Mouse (Mus musculus): Measurements from ENCODE around the gene Sp2. TPM values are rescaled to one million over a fixed set of nuclear protein-coding genes. Genes with fewer than 3 reads are reported as not detected.
A peak's percentile ranks its signal among the peaks of the same experiment; 100 is the strongest.

Sp2 gene
- polyA plus RNA-seq, 1 experiment, result 23.9 TPM

DNA sequence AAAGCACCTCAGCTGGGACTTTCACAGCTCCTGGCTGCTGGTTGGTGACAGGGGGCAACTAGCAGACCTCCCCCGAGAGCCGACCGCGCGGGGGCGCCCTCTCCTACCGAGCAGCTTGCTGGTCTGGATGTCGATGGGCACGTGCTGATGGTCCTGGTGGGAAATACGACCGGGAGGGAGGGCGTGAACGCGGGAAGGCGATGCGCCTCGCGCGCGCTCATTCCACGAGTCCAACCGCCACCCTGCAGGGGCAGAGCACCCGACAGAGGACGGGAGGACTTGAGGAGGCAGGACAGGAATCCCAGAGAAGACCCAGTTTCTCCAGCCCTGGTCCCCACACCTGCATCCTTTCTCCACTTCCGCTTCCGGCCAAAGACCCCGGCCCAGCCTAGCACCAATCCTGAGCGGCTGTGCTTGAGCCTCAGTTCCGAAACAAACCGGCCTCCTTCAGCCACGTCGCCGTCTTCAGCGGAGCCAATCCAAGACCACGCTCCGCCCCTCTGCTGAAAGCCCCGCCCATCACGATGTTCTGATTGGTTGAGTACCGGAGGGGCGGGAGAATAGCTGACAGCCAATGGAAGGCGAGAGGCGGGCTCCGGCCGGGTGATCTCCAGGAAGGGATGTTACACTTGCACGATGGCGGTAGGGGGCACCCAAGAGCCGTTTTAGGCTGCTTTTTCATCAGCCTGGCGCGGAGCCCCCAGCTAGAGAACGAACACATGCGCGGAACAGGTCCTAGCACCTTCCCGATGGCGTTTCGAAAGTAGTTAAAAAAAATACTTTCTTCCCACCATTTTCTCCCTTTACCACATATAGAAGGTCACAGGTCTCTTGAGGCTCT is 66.5 kb downstream of the Sp2 start, which contains the start of gene Cdk5rap3:
Gene Cdk5rap3, minus strand, starts transcription at position 453 of the 841 bp plus-strand sequence.
- H3K36me3 ChIP-seq (ENCODE audit: control insufficient read depth, insufficient read depth, low read length), result peaks cover 4% of the 10 kb centered on the region
- WGBS, result under 1% methylated on average over 55 of the region's 55 CpGs
- peak; percentile 74; the same call in 1 of the 2 replicates for TF ChIP-seq CTCF (IDR thresholded peaks at IDR 0.05; ENCODE audit: extremely low read depth, insufficient read depth, insufficient read length, insufficient replicate concordance)
- peak; percentile 31 for TF ChIP-seq POLR2A (IDR thresholded peaks at IDR 0.05; ENCODE audit: low read depth, low read length)
- peak within 1 kb of the TSS; percentile 89 for H3K4me3 ChIP-seq (ENCODE audit: extremely low read depth, insufficient read depth, insufficient read length)
- no peaks in the 10 kb centered on the region for H3K27me3 ChIP-seq (ENCODE audit: control insufficient read depth, insufficient read depth, low read length)
- H3K4me1 ChIP-seq (ENCODE audit: control insufficient read depth, insufficient read depth, insufficient read length), result no peaks in the 10 kb centered on the region; the same call in 1 of the 2 replicates
- peak within 1 kb of the TSS; percentile 69 for H3K27ac ChIP-seq (ENCODE audit: insufficient read depth, low read length)
- peak; percentile 96 to 98 for DNase-seq (ENCODE audit: low read depth in 1 of 2, low spot score in 2 of 2)

DNA sequence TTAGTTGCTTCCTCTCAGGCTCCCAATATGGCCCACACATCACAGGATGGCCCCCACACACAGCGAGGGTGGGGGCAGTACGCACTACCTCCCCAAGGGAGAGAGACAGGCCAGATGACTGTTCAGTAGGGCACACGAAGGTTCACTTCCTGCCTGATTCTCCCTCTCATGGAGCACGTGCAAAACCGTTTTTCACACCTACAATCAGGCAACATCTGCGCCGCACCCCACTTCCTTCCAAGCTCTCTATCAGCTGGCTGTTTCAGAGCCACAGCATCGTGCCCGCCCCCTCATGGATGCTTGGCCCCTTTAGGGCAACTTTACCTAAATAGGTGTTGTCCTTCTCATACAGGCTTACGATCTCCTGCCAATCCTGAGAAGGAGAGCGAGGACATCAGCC is 70.1 kb downstream of the Sp2 start:
- TF ChIP-seq CTCF (IDR thresholded peaks at IDR 0.05; ENCODE audit: extremely low read depth, insufficient read depth, insufficient read length, insufficient replicate concordance), result no peak
- TF ChIP-seq POLR2A (IDR thresholded peaks at IDR 0.05; ENCODE audit: low read depth, low read length), result no peak
- Histone ChIP-seq H3K27ac (ENCODE audit: insufficient read depth, low read length) (no peak overlapping the region), H3K4me3 (ENCODE audit: extremely low read depth, insufficient read depth, insufficient read length) (no peak overlapping the region), H3K36me3 (ENCODE audit: control insufficient read depth, insufficient read depth, low read length) (peaks cover 15% of the 10 kb centered on the region), H3K4me1 (ENCODE audit: control insufficient read depth, insufficient read depth, insufficient read length) (no peaks in the 10 kb centered on the region; the same call in 1 of the 2 replicates), H3K27me3 (ENCODE audit: control insufficient read depth, insufficient read depth, low read length) (no peaks in the 10 kb centered on the region)
- WGBS, result 33% methylated on average over 11 of the region's 11 CpGs
- peak in 1 of 2 experiments; percentile 18 for DNase-seq (ENCODE audit: low read depth in 1 of 2, low spot score in 2 of 2)

- H3K36me3 ChIP-seq (ENCODE audit: control insufficient read depth, insufficient read depth, low read length), result peaks cover 24% of the 10 kb centered on the region
- 33% methylated on average over 7 of the region's 7 CpGs for WGBS
- no peak overlapping the region for H3K27ac ChIP-seq (ENCODE audit: insufficient read depth, low read length)
- TF ChIP-seq CTCF (IDR thresholded peaks at IDR 0.05; ENCODE audit: extremely low read depth, insufficient read depth, insufficient read length, insufficient replicate concordance) (peak; percentile 81; the same call in 1 of the 2 replicates), POLR2A (IDR thresholded peaks at IDR 0.05; ENCODE audit: low read depth, low read length) (no peak)
- H3K4me3 ChIP-seq (ENCODE audit: extremely low read depth, insufficient read depth, insufficient read length), result no peak overlapping the region
- H3K4me1 ChIP-seq (ENCODE audit: control insufficient read depth, insufficient read depth, insufficient read length), result no peaks in the 10 kb centered on the region
- no peaks in the 10 kb centered on the region for H3K27me3 ChIP-seq (ENCODE audit: control insufficient read depth, insufficient read depth, low read length)
- DNase-seq (ENCODE audit: low read depth in 1 of 2, low spot score in 2 of 2), result peak; percentile 47 to 53
These were observed 72.8 kb downstream of the Sp2 start for GRCm38 (mm10) chr11:96910003-96910402.

- Histone ChIP-seq H3K36me3 (ENCODE audit: control insufficient read depth, insufficient read depth, low read length) (peaks cover 24% of the 10 kb centered on the region), H3K27me3 (ENCODE audit: control insufficient read depth, insufficient read depth, low read length) (no peaks in the 10 kb centered on the region), H3K27ac (ENCODE audit: insufficient read depth, low read length) (no peak overlapping the region), H3K4me3 (ENCODE audit: extremely low read depth, insufficient read depth, insufficient read length) (no peak overlapping the region), H3K4me1 (ENCODE audit: control insufficient read depth, insufficient read depth, insufficient read length) (no peaks in the 10 kb centered on the region)
- DNase-seq (ENCODE audit: low read depth in 1 of 2, low spot score in 2 of 2), result no peak
- TF ChIP-seq CTCF (IDR thresholded peaks at IDR 0.05; ENCODE audit: extremely low read depth, insufficient read depth, insufficient read length, insufficient replicate concordance) (no peak), POLR2A (IDR thresholded peaks at IDR 0.05; ENCODE audit: low read depth, low read length) (no peak)
- WGBS, result 94% methylated on average over 12 of the region's 12 CpGs
These were observed 74.2 kb downstream of the Sp2 start for GRCm38 (mm10) chr11:96908594-96908993.

DNA sequence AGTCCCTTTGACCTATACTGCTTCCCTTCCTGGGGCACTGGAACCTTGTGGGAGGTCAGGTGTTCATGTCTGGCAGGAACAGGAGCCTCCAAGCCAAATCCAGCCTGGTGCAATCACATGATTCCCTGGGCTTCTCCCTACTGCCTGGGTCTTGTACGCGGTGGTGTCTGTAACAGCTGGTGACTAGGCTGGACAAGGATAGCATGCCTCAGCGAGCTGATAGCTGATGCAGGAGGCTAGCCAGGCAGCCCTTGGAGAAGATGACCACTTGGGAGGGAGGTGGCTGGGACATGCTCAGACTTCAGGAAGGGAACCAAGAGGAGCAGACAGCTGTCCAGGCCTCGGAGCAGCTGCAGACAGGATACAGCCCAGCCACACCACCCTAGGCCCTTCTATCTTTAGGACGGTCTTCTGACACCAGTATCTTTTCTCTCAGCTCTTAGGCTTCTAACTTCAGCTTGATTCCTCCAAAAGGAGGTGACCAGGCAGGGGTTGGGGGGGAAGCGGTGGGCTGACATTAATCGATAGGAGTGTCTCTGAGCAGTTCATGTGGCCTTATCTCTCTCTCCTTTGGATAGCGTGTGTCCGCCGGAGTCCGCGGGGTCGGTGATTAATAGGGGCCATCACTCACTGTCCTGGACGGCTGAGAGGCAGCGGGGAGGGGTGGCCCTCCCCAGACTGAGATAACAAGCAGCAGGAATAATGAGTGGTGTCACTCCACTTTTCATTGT is 76.2 kb downstream of the Sp2 start:
- peaks cover 23% of the 10 kb centered on the region for H3K36me3 ChIP-seq (ENCODE audit: control insufficient read depth, insufficient read depth, low read length)
- DNase-seq (ENCODE audit: low read depth in 1 of 2, low spot score in 2 of 2), result no peak
- WGBS, result 84% methylated on average over 15 of the region's 15 CpGs
- TF ChIP-seq CTCF (IDR thresholded peaks at IDR 0.05; ENCODE audit: extremely low read depth, insufficient read depth, insufficient read length, insufficient replicate concordance) (no peak), POLR2A (IDR thresholded peaks at IDR 0.05; ENCODE audit: low read depth, low read length) (no peak)
- H3K4me1 ChIP-seq (ENCODE audit: control insufficient read depth, insufficient read depth, insufficient read length), result no peaks in the 10 kb centered on the region
- H3K4me3 ChIP-seq (ENCODE audit: extremely low read depth, insufficient read depth, insufficient read length), result no peak overlapping the region
- no peak overlapping the region for H3K27ac ChIP-seq (ENCODE audit: insufficient read depth, low read length)
- H3K27me3 ChIP-seq (ENCODE audit: control insufficient read depth, insufficient read depth, low read length), result no peaks in the 10 kb centered on the region

Other genes with a start within 250 kb of the Sp2 start
- 27.2 and 28.6 TPM in 2 replicates for gene Snx11, start 205.4 kb downstream of the Sp2 start, polyA plus RNA-seq (2012; rRNA removed)
- gene Cbx1, start 193.8 kb downstream of the Sp2 start, polyA plus RNA-seq (2012; rRNA removed), result 13.9 and 18.2 TPM in 2 replicates
- gene Nfe2l1, start 153.0 kb downstream of the Sp2 start, polyA plus RNA-seq (2012; rRNA removed), result 63.0 and 76.9 TPM in 2 replicates
- gene Copz2, start 133.1 kb downstream of the Sp2 start, polyA plus RNA-seq (2012; rRNA removed), result 7.6 and 10.6 TPM in 2 replicates
- 31.7 and 36.0 TPM in 2 replicates for gene Cdk5rap3, start 66.5 kb downstream of the Sp2 start, polyA plus RNA-seq (2012; rRNA removed)
- 1.8 and 2.2 TPM in 2 replicates for gene Prr15l, start 54.9 kb downstream of the Sp2 start, polyA plus RNA-seq (2012; rRNA removed)
- gene Pnpo, start 39.0 kb downstream of the Sp2 start, polyA plus RNA-seq (2012; rRNA removed), result 33.2 and 57.0 TPM in 2 replicates
- gene Sp6, start 30.4 kb upstream of the Sp2 start, polyA plus RNA-seq (2012; rRNA removed), result 0.57 and 0.82 TPM in 2 replicates
- 10.0 and 12.3 TPM in 2 replicates for gene Scrn2, start 47.0 kb upstream of the Sp2 start, polyA plus RNA-seq (2012; rRNA removed)
- gene Lrrc46, start 58.4 kb upstream of the Sp2 start, polyA plus RNA-seq (2012; rRNA removed), result 0.06 TPM in 1 of 2 replicates, not detected in the other
- 57.6 and 58.1 TPM in 2 replicates for gene Mrpl10, start 58.6 kb upstream of the Sp2 start, polyA plus RNA-seq (2012; rRNA removed)
- gene Osbpl7, start 67.7 kb upstream of the Sp2 start, polyA plus RNA-seq (2012; rRNA removed), result 19.1 and 23.4 TPM in 2 replicates
- gene Tbx21, start 132.4 kb upstream of the Sp2 start, polyA plus RNA-seq (2012; rRNA removed), result 10.9 and 14.4 TPM in 2 replicates
- gene Tbkbp1, start 168.5 kb upstream of the Sp2 start, polyA plus RNA-seq (2012; rRNA removed), result 16.3 and 20.0 TPM in 2 replicates
- 20.8 and 22.8 TPM in 2 replicates for gene Kpnb1, start 204.9 kb upstream of the Sp2 start, polyA plus RNA-seq (2012; rRNA removed)